Mouse (Mus musculus) midbrain, embryonic 13.5 days (tissue): ENCODE results near the gene Pbx1. TPM values are rescaled to one million over a fixed set of nuclear protein-coding genes. Genes with fewer than 3 reads are reported as not detected.

Source experiments
- ATAC-seq: fragments of 200-750 bp; cut with Nextera tagmentation; 2 replicates; pipeline ENCODE4 v1.8.0; 2017; ENCODE audit warnings: mild to moderate bottlenecking, moderate TSS enrichment, moderate library complexity
- H3K27ac ChIP-seq: fragments of 300-500 bp; sonication (generic); 2 replicates; pipeline ENCODE4 v1.5.1; 2015; ENCODE audit warnings: inconsistent platforms, mild to moderate bottlenecking, moderate library complexity
- H3K27me3 ChIP-seq: fragments of 300-500 bp; sonication (generic); 2 replicates; pipeline ENCODE4 v1.6.1; 2015; ENCODE audit warnings: mild to moderate bottlenecking, inconsistent platforms
- H3K36me3 ChIP-seq: fragments of 300-500 bp; sonication (generic); 2 replicates; pipeline ENCODE4 v1.6.1; 2015; ENCODE audit warnings: mild to moderate bottlenecking, inconsistent platforms
- H3K4me1 ChIP-seq: fragments of 300-500 bp; sonication (generic); replicated peaks from 2 replicates; pipeline ENCODE4 v1.6.1; 2015; ENCODE audit warnings: inconsistent platforms
- H3K4me2 ChIP-seq: fragments of 300-500 bp; sonication (generic); replicated peaks from 2 replicates; pipeline ENCODE4 v1.6.1; 2015; ENCODE audit warnings: moderate library complexity, mild to moderate bottlenecking, inconsistent platforms
- H3K4me3 ChIP-seq: fragments of 300-500 bp; sonication (generic); replicated peaks from 2 replicates; pipeline ENCODE4 v1.5.1; 2015; ENCODE audit warnings: mild to moderate bottlenecking, inconsistent platforms
- H3K9ac ChIP-seq: fragments of 300-500 bp; sonication (generic); replicated peaks from 2 replicates; pipeline ENCODE4 v1.6.1; 2015; ENCODE audit warnings: mild to moderate bottlenecking, inconsistent platforms
- H3K9me3 ChIP-seq: fragments of 300-500 bp; sonication (generic); 2 replicates; pipeline ENCODE4 v1.6.1; 2016; ENCODE audit warnings: mild to moderate bottlenecking, inconsistent platforms
- WGBS: fragments of 180-500 bp; shearing (Covaris S2); methylation state at CpG from one replicate; pipeline ENCODE4 v1.1.7; 2015; 5-methylcytosine and 5-hydroxymethylcytosine counted together
- polyA plus RNA-seq: library from polyadenylated mRNA; unstranded; fragments of >200 nt; fragmentation: Nextera tagmentation; extraction: Ambion mirVana; gene quantifications from 2 replicates; pipeline ENCODE4 v1.2.1, GENCODE M21; 2015

The Pbx1 gene
- polyA plus RNA-seq, 1 experiment from 2014 or later: 91.4 TPM

- H3K4me3 ChIP-seq: no peak overlapping the region
- H3K9me3 ChIP-seq: no peaks in the 10 kb centered on the region
- peaks cover 3% of the 10 kb centered on the region; the same call in 1 of the 2 replicates for H3K36me3 ChIP-seq
- no peaks in the 10 kb centered on the region for H3K27me3 ChIP-seq
- H3K4me1 ChIP-seq: peaks cover 78% of the 10 kb centered on the region
- WGBS: 75% methylated on average over 9 of the region's 9 CpGs
- no peak overlapping the region for H3K27ac ChIP-seq
- no peak overlapping the region for H3K9ac ChIP-seq
- no peak overlapping the region for H3K4me2 ChIP-seq
- ATAC-seq: no peak
These were observed 51.8 kb downstream of the Pbx1 start for GRCm38 (mm10) chr1:168380241-168380770.

- Histone ChIP-seq H3K4me3 (no peak overlapping the region), H3K27ac (no peak overlapping the region), H3K4me2 (no peak overlapping the region), H3K4me1 (peaks cover 67% of the 10 kb centered on the region), H3K36me3 (peaks cover 3% of the 10 kb centered on the region; the same call in 1 of the 2 replicates), H3K9ac (no peak overlapping the region), H3K9me3 (no peaks in the 10 kb centered on the region), H3K27me3 (no peaks in the 10 kb centered on the region)
- WGBS: 41% methylated on average over 6 of the region's 6 CpGs
- no peak for ATAC-seq
These were observed 54.4 kb downstream of the Pbx1 start for GRCm38 (mm10) chr1:168377650-168378049.

- peaks cover 54% of the 10 kb centered on the region for H3K4me1 ChIP-seq
These were observed 55.7 kb downstream of the Pbx1 start for GRCm38 (mm10) chr1:168376330-168376729.

GRCm38 (mm10) chr1:168374953-168375600 lies 57.0 kb downstream of the Pbx1 start:
- Histone ChIP-seq H3K4me1 (peaks cover 53% of the 10 kb centered on the region), H3K9me3 (no peaks in the 10 kb centered on the region), H3K4me2 (no peak overlapping the region), H3K9ac (no peak overlapping the region), H3K27me3 (no peaks in the 10 kb centered on the region), H3K4me3 (no peak overlapping the region), H3K27ac (no peak overlapping the region), H3K36me3 (peaks cover 4% of the 10 kb centered on the region; the same call in 1 of the 2 replicates)
- no peak for ATAC-seq
- WGBS: 86% methylated on average over 12 of the region's 12 CpGs

More at GRCm38 (mm10) chr1:168376330-168376729, 55.7 kb downstream of the Pbx1 start:
- H3K4me2 ChIP-seq: no peak overlapping the region
- H3K27me3 ChIP-seq: no peaks in the 10 kb centered on the region
- no peak overlapping the region for H3K9ac ChIP-seq
- H3K27ac ChIP-seq: no peak overlapping the region
- H3K36me3 ChIP-seq: peaks cover 3% of the 10 kb centered on the region; the same call in 1 of the 2 replicates
- H3K4me3 ChIP-seq: no peak overlapping the region
- WGBS: 72% methylated on average over 3 of the region's 3 CpGs
- H3K9me3 ChIP-seq: no peaks in the 10 kb centered on the region
- ATAC-seq: no peak

GRCm38 (mm10) chr1:168372089-168372488 lies 60.0 kb downstream of the Pbx1 start:
- no peak overlapping the region for H3K4me3 ChIP-seq
- ATAC-seq: no peak
- no peaks in the 10 kb centered on the region for H3K27me3 ChIP-seq
- H3K27ac ChIP-seq: no peak overlapping the region
- H3K4me2 ChIP-seq: no peak overlapping the region
- H3K4me1 ChIP-seq: peaks cover 56% of the 10 kb centered on the region
- no peak overlapping the region for H3K9ac ChIP-seq
- 0 out of 2 replicates have a peak, but pooled peaks cover 5% of the 10 kb centered on the region for H3K36me3 ChIP-seq
- WGBS: 97% methylated on average over 2 of the region's 2 CpGs
- no peaks in the 10 kb centered on the region for H3K9me3 ChIP-seq

- no peak overlapping the region for H3K9ac ChIP-seq
- H3K36me3 ChIP-seq: 0 out of 2 replicates have a peak, but pooled peaks cover 5% of the 10 kb centered on the region
- ATAC-seq: no peak
- no peaks in the 10 kb centered on the region for H3K27me3 ChIP-seq
- no peak overlapping the region for H3K4me3 ChIP-seq
- no peaks in the 10 kb centered on the region for H3K9me3 ChIP-seq
- H3K4me2 ChIP-seq: no peak overlapping the region
- H3K27ac ChIP-seq: no peak overlapping the region
- 80% methylated on average over 9 of the region's 9 CpGs for WGBS
- peaks cover 66% of the 10 kb centered on the region for H3K4me1 ChIP-seq
These were observed 61.1 kb downstream of the Pbx1 start for GRCm38 (mm10) chr1:168370966-168371365.

- WGBS: 77% methylated on average over 5 of the region's 5 CpGs
These were observed 65.8 kb downstream of the Pbx1 start for GRCm38 (mm10) chr1:168366261-168366660.

GRCm38 (mm10) chr1:168364325-168364724 lies 67.7 kb downstream of the Pbx1 start:
- no peak for ATAC-seq
- no peak overlapping the region for H3K27ac ChIP-seq
- peaks cover 92% of the 10 kb centered on the region for H3K4me1 ChIP-seq
- no peaks in the 10 kb centered on the region for H3K9me3 ChIP-seq
- 0 out of 2 replicates have a peak, but pooled peaks cover under 1% of the 10 kb centered on the region for H3K36me3 ChIP-seq
- no peak overlapping the region for H3K4me2 ChIP-seq
- 41% methylated on average over 7 of the region's 7 CpGs for WGBS
- no peaks in the 10 kb centered on the region; the same call in 1 of the 2 replicates for H3K27me3 ChIP-seq
- H3K9ac ChIP-seq: no peak overlapping the region
- no peak overlapping the region for H3K4me3 ChIP-seq

More at GRCm38 (mm10) chr1:168366261-168366660, 65.8 kb downstream of the Pbx1 start:
- no peak overlapping the region for H3K4me2 ChIP-seq
- no peak overlapping the region for H3K4me3 ChIP-seq
- H3K36me3 ChIP-seq: 0 out of 2 replicates have a peak, but pooled peaks cover 5% of the 10 kb centered on the region
- no peaks in the 10 kb centered on the region for H3K9me3 ChIP-seq
- no peak overlapping the region for H3K27ac ChIP-seq
- ATAC-seq: no peak
- no peaks in the 10 kb centered on the region for H3K27me3 ChIP-seq
- H3K9ac ChIP-seq: no peak overlapping the region
- H3K4me1 ChIP-seq: peaks cover 89% of the 10 kb centered on the region

GRCm38 (mm10) chr1:168363053-168363452 lies 69.0 kb downstream of the Pbx1 start:
- H3K27me3 ChIP-seq: no peaks in the 10 kb centered on the region; the same call in 1 of the 2 replicates
- no peak overlapping the region for H3K27ac ChIP-seq
- H3K9me3 ChIP-seq: no peaks in the 10 kb centered on the region
- no peak overlapping the region for H3K4me2 ChIP-seq
- WGBS: 92% methylated on average over 11 of the region's 11 CpGs
- H3K36me3 ChIP-seq: no peaks in the 10 kb centered on the region
- ATAC-seq: no peak
- H3K9ac ChIP-seq: no peak overlapping the region
- peaks cover 94% of the 10 kb centered on the region for H3K4me1 ChIP-seq
- no peak overlapping the region for H3K4me3 ChIP-seq

- no peaks in the 10 kb centered on the region for H3K36me3 ChIP-seq
- no peak overlapping the region for H3K4me2 ChIP-seq
- no peaks in the 10 kb centered on the region; the same call in 1 of the 2 replicates for H3K27me3 ChIP-seq
- peaks cover 95% of the 10 kb centered on the region for H3K4me1 ChIP-seq
- H3K9me3 ChIP-seq: no peaks in the 10 kb centered on the region
- H3K9ac ChIP-seq: no peak overlapping the region
- no peak for ATAC-seq
- peak overlapping the region; percentile 20; the same call in 1 of the 2 replicates for H3K27ac ChIP-seq
- no peak overlapping the region for H3K4me3 ChIP-seq
- WGBS: 66% methylated on average over 10 of the region's 10 CpGs
These were observed 69.6 kb downstream of the Pbx1 start for GRCm38 (mm10) chr1:168362464-168362863.

- ATAC-seq: peak; percentile 81
- Histone ChIP-seq H3K9ac (peak overlapping the region; percentile 58), H3K36me3 (no peaks in the 10 kb centered on the region), H3K9me3 (no peaks in the 10 kb centered on the region), H3K4me3 (peak overlapping the region; percentile 27), H3K27ac (peak overlapping the region; percentile 95), H3K27me3 (no peaks in the 10 kb centered on the region; the same call in 1 of the 2 replicates), H3K4me2 (peak overlapping the region; percentile 56), H3K4me1 (peaks cover 99% of the 10 kb centered on the region)
- 1% methylated on average over 26 of the region's 26 CpGs for WGBS
These were observed 74.1 kb downstream of the Pbx1 start for GRCm38 (mm10) chr1:168357680-168358611.
